Mouse (Mus musculus): ENCODE measurements around the gene Psmb5.
"Not testable (repeated sequence)": the region's sequence is repeated elsewhere in the genome, so short reads cannot be mapped to it uniquely, and the experiment has no call there.

The Psmb5 gene

DNA sequence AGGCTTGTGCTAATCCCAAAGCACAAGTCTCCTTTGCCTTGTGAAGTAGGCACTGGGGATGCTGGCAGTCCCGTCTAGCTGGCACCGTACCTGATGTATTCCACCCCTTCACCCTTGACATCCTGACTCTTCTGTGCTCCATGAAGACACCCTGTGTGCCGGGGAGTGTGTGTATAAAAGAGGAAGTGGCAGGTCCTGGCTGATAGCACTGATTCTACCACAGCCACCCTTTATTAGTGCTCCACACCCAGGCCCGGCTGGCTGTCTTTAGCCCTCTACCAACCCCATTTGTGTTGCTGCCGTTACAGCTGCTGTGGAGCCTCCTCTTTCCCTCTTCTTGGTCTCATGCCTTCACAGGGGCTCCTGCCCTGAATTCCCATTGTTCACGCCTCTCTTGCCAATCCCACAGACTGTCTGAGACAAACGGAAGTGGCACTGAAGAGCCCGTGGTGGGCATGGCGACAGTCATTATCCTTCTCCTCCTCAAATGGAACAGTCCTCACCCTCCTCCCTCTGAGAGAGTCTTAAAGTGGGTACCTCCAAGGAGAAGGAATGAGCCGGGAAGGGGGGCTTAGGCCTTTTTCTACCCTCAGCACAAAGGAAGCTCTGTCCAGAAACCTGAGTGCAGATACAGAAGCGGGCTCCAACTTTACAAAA is 12.9 kb upstream of the Psmb5 start:
- DNase-seq (ENCODE audit: low read depth, low spot score) = no peak

DNA sequence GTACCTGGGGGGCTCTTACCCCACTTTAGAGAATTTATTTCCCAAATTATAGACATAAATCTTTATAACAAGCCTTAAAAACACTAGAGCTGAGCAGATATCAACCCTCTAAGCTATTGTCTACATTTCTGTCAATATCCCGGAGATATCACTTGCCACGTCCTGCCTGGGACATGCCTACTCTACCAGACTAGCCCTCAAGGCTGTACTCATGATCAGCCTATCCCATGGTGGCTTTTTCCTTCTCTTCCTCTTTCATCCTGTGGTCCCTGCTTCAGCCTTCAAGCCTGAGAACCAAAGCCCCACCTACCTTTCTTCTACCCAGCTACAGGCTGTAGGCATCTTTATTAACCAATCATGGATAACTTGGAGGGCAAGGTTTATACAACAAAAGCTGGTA is 12.0 kb upstream of the Psmb5 start:
- DNase-seq (ENCODE audit: low read depth, low spot score) = no peak

DNA sequence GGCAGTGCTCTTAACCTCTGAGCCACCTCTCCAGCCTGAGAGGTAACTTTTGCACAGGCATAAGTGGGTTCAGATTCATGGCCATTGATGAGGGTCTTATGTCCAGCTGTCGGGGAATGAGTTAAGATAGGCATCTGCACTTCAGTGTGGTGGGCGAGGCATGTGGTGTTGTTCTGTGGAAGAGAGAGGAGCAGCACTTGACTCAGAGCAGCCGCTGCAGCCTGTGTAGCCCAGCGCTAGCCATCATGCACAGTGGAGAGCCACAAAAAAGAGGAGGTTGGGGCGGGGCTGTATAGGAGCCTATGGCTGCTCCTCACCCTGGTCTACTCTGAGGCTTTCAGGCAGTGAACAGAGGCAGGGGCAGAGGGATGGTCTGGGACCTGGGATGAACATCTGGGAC is 10.3 kb upstream of the Psmb5 start:
- no peak for DNase-seq (ENCODE audit: low read depth, low spot score)

DNA sequence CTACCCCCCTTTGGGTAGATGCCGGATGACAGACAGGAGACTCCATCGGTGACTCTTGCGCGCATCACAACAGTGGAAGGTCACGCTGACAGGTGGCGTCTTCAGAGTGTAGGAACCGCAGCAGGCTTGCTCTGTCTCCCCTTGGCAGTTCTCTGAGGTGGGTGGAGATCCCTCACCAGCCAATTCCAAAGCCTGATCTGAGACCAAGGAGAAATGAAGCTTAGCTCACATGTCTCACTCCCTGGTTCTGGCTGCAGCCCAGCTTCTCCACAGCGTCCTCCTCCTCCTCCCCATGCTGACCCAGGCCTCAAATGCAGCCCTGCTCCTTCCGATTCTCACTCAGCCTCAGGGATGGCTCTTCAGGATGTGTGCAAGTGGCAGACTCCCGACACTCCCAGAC is 7.2 kb upstream of the Psmb5 start:
- DNase-seq (ENCODE audit: low read depth, low spot score) = no peak

DNA sequence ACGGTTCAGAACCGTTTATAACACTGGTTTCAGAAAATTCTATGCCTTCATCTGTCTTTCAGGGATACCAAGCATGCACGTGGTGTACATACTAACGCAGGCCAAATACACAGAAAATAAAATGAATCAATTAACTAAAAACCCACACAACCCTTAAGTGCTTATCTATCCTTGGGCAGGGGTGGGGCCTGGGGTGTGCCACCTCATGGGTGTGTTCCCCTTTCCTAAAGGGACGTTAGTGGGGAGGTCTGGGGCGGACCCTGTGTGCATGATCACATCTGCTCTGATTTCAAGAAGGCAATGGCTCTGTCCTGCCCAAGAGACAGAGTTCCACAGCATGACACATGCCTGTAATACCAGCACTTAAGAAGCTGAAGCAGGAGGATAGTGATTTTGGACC is 5.5 kb upstream of the Psmb5 start:
- DNase-seq (ENCODE audit: low read depth, low spot score) = no peak

DNA sequence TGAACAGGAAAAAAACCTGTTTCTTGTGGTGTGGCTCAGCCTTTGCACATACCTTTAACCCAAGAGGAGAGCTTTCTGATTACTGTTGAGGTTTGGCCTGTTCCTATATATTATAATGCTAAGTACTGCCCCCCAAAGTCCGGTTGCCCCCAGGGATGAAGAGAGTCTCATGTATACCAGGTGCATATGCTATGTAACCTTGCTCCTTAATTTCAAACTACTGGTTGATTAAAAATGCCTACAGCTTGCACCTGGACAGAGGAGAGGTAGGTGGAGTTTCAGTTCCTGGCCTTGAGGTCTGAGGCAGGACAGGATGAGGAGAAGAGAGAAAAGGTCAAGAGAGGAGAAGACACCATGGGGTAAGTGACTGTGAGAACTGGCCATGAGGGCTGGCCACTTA is 3.3 kb upstream of the Psmb5 start, which contains the start of gene Psmb11:
Psmb11 (plus strand) TSS at position 301 of the 400 bp plus-strand sequence.
- no peak for DNase-seq (ENCODE audit: low read depth, low spot score)

DNA sequence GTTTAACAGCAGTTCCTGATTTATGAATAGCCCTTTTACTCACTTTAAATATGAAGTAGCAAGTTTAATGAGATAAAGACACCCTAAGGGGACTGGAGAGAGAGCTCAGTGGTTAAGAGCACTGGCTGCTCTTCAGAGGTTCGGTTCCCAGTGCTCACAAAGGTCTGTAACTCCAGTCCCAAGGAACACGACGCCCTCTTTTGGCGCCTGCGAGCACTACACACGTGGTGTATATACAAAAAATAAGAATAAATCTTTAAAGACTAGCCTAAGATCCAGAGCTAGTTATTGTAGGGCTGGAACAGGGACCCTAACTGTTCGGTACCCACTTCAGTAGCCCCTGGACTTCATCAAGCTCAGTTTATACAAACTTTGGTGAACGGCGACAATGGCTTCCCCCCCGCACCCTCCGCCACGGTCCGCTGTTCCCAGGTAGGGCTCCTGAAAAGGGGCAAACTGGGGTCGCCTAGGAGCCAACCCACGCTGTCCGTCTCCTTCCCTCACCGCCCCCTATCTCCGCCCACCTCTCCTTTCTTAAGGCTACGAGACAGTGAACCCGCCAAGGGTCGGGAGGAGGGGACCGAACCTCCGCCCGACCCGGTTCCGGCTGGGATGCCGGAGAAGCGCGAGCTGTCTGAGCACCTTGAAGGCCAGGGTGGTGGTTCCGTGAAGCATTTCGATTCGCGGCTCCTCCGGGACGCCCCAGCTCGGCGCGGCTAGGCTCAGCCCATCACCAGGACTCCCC is 498 bp downstream of the Psmb5 start:
- DNase-seq (ENCODE audit: low read depth, low spot score) = no peak

DNA sequence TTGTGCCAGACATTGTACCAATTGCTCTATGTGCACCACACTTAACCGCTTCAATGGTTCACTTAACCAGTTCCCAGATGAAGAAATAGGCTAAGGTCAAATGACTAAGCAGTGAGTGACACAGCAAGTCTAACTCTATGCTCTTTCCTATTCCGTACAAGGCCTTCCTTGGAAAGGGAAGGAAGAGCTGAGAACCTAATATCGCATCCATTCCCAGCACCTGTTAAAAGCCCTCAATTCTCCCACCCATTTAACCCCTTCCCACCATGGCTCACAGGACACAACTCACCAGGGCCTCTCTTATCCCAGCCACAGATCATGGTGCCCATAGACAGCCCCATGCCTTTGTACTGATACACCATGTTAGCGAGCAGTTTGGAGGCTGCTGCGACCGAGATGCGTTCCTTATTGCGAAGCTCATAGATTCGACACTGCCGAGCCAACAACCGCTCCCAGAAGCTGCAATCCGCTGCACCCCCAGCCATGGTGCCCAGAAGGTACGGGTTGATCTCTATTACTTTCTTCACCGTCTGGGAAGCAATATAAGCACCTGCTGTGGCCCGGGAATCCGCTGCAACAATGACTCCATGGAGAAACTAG is 1.5 kb downstream of the Psmb5 start:
- no peak for DNase-seq (ENCODE audit: low read depth, low spot score)

DNA sequence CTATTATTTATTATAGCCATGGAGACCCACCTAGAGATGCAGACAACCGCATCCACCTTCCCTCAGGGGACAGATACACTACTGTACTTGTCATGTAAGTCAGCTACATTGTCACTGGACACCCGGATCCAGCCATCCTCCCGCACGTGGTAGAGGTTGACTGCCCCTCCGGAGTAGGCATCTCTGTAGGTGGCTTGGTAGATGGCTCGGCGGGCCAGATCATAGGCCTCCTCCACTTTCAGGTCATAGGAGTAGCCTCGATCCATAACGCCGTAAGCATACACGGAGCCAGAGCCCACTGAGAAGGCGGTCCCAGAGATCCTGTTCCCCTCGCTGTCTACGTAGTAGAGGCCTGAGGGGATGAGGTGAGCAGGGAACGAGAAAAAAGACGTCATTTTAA is 3.7 kb downstream of the Psmb5 start:
- not testable (repeated sequence) for DNase-seq (ENCODE audit: low read depth, low spot score)

DNA sequence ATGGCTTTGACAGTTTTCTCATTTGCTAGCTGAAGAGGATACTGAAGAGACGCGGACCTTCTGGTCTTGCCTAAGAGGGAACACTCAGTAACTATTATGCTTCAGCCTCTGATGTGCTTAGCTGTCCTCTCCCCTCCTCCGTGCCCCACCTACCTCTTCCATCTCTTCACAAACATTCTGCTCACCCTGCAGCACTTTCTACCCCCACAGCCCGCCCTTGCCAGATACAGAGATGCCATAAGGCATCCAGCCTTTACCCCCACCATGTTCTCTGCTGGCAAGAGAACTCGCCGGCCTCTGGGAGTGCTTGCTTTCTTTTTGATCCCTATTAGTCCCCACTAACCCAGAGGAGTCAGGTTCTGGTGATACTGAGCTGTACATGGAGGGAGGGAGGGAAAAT is 7.2 kb downstream of the Psmb5 start:
- no peak for DNase-seq (ENCODE audit: low read depth, low spot score)

DNA sequence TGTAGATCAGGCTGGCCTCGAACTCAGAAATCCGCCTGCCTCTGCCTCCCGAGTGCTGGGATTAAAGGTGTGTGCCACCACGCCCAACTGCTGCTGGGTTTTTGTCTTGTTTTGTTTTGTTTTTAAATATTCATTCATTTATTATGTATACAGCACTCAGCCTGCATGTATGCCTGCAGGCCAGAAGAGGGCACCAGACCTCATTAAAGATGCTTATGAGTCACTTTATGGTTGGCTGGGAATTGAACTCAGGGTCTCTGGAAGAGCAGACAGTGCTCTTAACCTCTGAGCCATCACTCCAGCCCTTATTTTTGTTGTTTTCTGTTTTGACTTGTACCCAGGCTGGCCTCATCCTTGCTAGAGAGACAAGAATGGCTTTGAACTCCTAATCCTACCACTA is 7.9 kb downstream of the Psmb5 start:
- no peak for DNase-seq (ENCODE audit: low read depth, low spot score)

DNA sequence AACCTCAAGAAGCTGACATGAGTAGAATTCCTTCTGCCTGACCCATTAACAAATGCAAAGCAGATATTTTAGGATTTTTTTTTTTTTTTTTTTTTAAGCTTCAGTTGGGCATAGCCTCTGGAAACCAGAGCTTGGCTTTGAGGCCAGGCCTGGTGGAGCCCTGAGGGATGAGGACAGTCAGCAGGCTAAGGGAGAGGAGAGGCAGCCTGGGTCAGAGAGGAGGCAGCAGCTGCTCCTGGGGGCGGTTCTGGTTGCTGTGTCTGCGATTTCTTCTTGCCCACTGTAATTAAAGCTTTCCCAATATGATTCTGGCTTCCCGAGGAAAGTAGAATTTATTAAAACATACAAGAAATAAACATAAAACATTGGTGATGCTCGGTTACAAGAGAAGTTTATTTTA is 8.6 kb downstream of the Psmb5 start:
- DNase-seq (ENCODE audit: low read depth, low spot score) = no peak

DNA sequence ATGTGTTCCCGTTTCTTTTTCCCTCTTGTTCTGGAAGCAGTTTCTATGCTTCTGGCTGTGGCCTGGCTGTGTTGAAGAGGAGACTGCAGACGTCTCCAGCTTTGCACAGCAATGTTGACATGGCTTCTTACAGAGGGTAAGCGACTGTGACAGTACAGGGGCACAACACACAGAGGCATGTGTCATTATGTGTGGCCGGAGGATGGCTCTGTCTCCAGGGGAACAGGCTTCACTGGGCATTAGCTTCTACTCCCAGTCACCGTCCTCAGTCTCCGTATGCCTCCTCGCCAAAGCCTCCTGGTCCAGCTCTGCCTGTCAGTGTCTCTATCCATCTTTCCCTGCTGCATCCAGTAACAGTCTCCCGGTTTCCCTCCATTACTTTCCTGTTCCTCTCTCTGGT is 10.6 kb downstream of the Psmb5 start:
- no peak for DNase-seq (ENCODE audit: low read depth, low spot score)

DNA sequence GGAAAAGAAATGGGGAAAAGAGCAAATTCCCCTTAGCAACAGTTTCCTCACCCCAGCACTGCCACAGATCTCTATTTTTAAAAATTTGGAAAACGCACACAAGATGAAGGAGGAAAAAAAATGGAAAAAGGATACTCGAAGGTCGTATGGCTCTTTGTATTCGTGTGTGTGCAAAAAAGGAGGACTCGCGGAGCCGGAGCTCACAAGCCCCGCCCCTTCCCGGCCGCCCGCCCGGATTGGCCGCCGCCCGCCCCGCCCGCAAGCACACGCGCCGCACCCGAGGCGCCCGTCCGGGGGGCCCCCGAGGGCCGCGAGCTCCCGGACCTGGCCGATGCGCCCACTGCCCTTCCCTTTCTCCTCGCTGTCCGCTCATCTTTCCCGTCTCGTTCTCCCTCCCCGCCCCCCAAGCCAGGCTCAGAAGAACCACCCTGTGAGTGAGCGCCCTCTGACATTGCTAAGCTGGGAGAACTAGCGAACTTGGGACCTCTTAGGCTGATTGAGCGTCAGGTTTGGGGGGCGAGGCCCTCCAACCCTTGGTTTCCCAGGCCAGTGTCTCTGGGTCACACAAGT is 12.0 kb downstream of the Psmb5 start, which contains the start of gene 4931414P19Rik:
4931414P19Rik (minus strand) TSS at position 242 of the 570 bp plus-strand sequence.
- peak; percentile 69 for DNase-seq (ENCODE audit: low read depth, low spot score)

DNA sequence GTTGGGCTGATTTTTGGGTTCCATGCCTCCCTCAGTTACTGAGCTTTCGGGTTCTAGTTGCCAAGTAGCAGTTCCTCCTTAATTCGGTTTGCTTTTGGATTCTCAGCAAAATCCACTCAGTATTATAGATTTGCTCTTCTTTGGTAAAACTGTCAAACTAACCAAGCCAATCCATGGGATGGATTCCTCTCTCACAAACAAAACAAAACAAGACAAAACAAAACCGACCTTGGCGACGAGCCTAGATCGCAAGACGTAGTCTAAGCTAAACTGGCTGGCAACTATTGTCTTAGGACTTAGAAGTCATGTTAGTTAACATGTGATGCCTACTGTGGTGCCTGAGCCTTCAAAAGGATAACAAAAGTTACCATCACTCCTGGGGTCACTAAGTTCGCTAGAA is 14.1 kb downstream of the Psmb5 start:
- DNase-seq (ENCODE audit: low read depth, low spot score) = no peak

DNA sequence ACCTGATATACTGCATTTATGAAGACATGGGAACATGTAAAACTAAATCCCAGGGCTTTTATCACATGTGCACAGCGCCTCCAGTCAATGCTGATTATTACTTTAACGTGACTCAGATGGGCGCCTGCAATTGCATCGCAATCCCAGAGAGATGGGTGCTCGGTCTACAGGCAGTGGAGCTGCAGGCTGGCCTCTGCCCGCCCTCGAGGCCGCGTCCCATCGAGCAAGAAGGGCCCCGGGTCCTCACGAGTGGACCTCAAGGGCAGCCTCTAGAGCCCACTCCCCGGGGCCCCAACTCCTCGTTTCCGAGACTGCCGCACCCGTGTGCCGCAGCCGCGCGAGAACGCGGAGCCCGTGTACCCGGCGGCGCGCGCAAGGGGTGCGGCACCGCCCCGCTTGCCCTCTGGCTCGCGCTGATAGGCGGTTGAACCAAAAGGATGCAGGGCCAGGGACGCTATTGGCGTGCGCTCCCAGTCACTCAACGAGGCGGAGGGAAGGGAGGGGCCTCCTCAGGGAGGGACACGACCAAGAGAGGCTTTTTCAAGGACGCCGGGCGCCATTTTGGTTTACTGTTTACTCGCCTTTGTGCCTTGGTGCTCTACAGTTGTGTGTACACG is 14.7 kb downstream of the Psmb5 start:
- peak; percentile 94 for DNase-seq (ENCODE audit: low read depth, low spot score)

DNA sequence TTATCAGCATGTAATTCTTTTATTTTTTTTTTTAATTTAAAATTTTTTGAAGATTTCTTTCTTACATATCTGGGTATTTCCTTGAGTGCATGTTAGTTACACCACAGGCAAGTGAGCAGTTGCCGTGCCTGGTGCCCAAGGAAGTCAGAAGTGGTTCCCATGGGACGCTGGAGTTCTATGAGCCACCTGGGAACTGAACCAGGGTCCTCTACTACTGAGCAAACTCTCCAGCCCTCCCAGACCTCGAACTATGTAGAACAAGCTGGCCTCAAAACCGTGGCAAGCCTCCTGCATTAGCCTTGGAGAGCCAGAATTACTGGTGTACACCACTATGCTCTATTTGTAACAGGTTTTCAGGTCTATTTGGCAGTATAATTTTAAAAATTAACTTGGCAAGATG is 15.2 kb downstream of the Psmb5 start:
- no peak for DNase-seq (ENCODE audit: low read depth, low spot score)

DNA sequence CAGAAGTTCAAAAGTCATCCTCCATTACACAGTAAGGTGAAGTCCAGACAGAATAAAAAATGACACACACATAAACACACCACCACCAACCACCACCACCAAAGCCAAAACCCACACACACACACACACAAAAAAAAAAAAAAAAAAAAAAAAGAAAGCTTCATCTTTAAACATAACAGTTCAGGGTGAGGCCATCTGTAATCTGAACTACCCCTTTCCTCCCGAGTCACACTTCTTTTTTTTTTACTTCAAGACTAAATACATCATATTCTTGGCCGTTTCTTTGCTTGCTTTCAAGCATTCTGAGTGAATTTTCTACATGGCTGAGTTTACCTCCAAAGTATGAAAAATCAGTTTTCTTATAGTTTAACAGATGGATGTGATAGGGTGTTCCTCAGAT is 16.2 kb downstream of the Psmb5 start:
- no peak for DNase-seq (ENCODE audit: low read depth, low spot score)

DNA sequence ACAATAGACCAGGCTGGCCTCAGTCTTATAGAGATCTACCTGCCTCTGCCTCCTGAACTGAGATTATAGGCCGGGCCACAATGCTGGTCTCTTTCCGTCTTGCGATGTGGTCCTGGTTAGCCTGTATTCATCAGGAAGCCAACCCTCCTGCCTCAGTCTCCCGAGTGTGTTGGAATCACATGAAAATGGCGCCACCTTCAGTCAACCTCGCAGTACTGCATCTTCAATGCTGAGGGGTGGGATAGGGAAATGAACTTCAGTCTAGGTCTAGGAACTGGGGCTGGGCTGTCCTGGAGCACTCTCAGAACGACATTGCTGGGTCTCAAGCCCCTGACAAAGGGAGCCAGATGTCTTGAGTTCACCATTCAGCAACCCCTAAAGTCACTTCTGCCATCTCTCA is 20.7 kb downstream of the Psmb5 start:
- no peak for DNase-seq (ENCODE audit: low read depth, low spot score)

DNA sequence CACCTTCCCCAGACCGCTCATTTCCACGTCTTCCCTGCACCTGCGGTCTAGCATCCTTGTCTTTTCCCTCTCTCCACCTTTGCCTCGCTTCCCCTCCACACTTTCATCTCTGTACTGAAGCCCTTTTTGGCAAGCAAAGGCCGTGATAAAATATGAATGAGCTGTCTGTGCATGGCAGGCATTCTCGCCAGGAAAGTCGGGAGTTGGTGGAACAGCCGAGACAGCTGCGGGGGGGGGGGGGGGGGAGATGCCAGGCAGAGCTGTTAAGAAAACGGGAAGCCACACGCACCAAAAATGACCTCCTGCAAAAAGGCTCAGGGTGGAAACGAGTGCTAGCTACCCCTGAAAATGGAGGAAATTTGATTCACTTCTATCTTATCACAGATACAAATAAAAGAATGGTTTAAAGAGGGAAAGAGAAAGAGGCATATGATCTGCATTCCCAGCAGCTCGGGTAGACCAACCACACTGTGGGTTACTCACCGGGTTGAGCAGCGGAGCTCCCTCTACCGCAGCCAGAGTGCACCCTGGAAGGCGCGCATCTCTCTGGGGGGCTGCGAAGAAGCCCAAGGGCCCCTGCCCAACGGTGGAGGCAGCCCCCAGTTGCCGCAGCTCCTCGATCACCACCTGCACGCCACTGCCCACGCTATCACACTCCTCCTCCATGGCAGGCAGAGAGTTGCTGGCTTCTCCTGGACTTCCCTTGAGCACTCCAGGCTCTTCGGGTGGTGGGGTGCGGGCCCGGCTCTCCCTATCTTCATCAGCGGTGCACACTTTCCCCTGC is 23.0 kb downstream of the Psmb5 start:
- no peak for DNase-seq (ENCODE audit: low read depth, low spot score)

DNA sequence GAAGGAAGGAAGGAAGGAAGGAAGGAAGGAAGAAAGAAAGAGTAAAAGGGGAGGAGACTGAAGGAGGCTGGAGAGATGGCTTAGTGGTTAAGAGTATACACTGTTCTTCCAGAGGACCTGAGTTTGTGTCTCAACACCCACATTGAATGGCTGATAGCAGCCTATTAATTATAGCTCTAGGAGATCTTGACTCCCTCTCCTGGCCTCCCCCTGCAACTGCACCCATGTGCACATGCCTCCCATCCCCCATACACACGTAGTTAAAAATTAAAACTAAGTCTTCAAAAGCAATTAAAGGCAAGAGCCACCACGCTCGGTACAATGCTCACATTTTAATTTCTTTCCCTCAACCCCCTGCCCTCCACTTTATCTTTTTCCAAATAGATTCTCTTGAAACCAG is 23.8 kb downstream of the Psmb5 start:
- no peak for DNase-seq (ENCODE audit: low read depth, low spot score)

All from c-Kit-negative CD71-positive TER-119-positive erythroid progenitor cells, embryonic 14.5 days (primary cell).